Mouse (Mus musculus): ENCODE measurements around the gene Cckbr.
"Not testable (repeated sequence)": the region's sequence is repeated elsewhere in the genome, so short reads cannot be mapped to it uniquely, and the experiment has no call there.

DNA sequence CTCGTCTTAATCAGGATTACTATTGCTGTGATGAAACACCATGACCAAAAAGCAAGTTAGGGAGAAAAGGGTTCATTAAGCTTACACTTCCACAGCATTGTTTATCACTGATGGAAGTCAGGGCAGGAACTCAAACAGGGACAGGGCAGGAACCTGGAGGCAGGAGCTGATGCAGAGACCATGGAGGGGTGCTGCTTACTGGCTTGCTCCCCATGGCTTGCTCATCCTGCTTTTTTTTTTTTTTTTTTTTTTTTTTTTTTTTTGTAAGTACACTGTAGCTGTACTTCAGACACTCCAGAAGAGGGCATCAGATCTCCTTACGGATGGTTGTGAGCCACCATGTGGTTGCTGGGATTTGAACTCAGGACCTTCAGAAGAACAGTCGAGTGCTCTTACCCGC, 27.8 kb downstream of the Cckbr start:
- not testable (repeated sequence) for TF ChIP-seq MAX (IDR thresholded peaks at IDR 0.05; ENCODE audit: low read length); CTCF (IDR thresholded peaks at IDR 0.05 in 2 of 3, conservative IDR thresholded peaks at IDR 0.05 in 1 of 3; ENCODE audit: control insufficient read depth in 1 of 3, insufficient read depth in 1 of 3, low read depth in 2 of 3, low read length in 3 of 3, poor library complexity in 1 of 3, severe bottlenecking in 1 of 3); TAL1 (IDR thresholded peaks at IDR 0.05; ENCODE audit: low read length)
